Mouse (Mus musculus) cerebellum, adult 18-20 months (tissue): ENCODE results near the gene Ndufaf2.
A peak's percentile ranks its signal among the peaks of the same experiment; 100 is the strongest.

ENCODE experiments used
- DNase-seq, 2 experiments: peaks; one replicate each; pipeline ENCODE4 v3.0.0; 2021

The Ndufaf2 gene

DNA sequence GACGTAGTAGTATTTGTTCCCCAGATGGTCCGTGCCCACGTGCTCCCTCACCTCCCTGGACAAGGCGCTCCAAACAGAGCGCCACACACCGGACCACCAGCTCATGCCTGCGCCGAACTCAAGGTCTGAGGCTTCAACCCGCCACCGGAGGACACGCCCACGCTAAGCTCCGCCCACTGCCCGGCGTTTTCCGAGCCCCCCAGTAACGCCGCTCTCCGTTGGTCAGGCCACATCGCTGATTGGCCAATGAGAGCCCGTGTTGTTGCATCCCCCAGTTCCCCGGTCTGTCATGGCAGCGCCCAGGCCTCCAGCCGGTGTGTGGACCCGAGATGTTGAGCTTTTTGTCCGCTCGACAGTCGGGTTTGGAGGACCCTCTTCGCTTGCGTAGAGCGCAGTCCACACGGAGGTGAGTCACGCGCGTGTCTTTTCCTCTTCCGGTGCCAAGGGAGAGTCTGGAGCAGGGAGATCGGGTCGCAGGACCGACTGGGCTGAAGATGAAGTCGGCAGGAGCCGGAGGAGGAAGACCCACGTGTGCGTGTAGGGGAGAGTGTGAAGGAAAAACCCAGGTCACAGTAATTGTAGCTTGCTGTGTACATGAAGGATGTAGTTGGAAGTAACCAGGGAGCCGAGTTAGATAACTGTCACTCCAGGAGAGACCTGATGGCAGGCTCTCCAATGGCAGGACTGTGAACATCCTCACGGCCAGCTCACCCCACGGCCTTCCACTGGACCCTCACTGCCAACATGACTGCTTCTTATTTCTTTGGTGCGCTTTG, at the start of gene Ndufaf2, which contains the start of gene Ercc8:
Ndufaf2 (minus strand) TSS at position 159 of the 776 bp plus-strand sequence.
Ercc8 (plus strand) TSS at position 267 of the 776 bp plus-strand sequence.
- peak; percentile 94 to 98 for DNase-seq

DNA sequence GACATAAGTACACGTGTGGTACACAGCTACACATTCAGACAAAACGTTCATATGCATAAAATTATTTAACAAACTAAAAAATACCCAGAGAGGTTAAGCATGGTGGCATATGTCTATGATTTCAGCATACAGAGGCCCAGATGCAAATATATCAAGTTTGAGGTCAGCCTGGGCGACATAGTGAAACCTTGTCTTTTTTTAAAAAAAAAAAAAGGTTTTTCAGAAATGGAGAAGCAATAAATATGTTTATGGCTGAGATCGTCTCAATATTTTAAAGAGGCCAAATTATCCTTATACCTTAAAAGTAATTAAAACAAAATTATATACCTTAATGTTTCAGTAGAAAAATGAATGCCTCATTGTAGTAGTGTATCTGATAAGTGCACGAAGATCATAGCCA, 49.7 kb upstream of the Ndufaf2 start:
- no peak for DNase-seq

DNA sequence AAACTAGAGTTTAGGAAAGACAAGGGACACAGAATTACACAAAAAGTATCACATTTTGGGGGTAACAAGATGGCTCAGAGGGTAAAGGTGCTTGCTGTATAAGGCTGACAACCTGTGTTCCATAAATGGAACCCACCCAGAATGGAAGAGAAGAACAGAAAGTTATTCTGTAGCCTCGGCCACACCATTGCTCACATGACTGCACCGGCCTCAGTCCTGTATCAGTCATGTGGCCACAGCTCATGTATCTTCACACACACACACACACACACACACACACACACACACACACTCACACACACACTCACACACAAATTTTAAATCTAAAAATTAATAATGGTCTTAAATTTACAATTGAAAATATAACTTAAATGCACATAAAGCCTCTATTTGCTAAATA, 49.0 kb upstream of the Ndufaf2 start:
- DNase-seq: no peak

DNA sequence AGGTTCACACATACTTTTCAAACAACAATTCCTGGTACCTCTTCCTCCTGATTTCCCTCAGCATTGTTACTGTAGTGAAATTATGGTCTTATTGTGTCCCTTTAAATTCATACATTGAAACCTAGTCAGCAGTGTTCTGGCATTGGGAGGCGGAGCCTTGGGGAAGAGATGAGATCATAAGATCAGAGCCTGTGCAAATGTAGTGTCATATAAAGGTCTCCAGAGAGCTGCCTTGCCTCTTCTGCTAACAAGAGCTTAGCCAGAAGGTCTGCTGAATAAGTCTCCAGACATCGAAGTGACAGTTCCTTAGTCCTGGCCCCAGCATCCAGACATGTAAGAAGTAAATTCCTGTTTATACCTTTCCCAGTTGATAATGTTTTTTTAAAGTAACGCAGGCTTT, 46.4 kb upstream of the Ndufaf2 start:
- no peak for DNase-seq

DNA sequence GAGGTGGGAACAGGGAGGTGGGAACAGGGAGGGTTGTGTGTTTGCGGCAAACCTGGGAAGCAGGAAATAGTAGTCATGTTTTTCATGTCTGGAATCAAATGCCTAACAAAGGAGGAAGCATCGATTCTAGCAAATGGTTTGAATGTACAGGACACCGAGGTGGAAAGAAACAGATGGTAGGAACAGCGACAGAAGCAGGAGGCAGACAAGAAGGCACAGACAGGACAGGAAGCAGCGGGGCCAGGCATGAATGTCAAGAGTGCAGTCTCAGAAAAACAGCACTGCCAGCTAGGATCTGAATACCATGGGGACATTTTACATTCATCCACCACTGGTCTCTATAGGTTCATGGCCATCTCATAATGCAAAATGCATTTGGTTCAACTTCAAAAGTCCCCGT, 37.1 kb upstream of the Ndufaf2 start:
- DNase-seq: peak; percentile 26 to 42

DNA sequence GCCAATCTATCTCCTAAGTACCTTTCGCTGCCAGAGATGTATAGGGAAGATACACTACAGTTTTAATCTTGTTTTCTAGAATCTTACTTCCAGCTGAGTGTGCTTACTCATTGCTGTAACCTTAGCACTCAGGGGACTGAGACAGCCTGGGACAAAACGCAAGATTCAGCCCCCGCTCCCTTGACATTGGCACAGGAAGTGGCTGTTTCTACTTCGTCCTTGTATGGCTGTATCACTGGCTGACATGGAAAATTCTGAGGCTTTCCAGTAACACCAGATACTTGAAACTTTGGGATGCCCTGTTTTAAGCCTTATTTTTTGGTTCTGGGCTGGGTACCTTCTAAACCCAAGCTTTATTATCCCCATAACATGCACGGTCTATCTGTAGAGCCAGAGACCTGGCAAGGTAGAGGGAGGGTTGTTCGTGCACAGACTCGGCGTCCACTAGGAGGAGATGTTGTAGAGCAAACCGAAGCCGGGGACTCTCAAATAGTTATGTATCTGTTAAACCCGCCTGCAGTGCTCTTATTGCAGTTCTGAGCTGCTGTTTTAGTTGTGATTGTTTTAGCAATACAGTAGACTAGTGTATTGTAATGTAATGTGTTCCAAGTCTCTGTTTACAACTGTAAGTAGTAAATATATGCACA, 32.8 kb upstream of the Ndufaf2 start:
- DNase-seq: peak in 1 of 2 experiments; percentile 38

DNA sequence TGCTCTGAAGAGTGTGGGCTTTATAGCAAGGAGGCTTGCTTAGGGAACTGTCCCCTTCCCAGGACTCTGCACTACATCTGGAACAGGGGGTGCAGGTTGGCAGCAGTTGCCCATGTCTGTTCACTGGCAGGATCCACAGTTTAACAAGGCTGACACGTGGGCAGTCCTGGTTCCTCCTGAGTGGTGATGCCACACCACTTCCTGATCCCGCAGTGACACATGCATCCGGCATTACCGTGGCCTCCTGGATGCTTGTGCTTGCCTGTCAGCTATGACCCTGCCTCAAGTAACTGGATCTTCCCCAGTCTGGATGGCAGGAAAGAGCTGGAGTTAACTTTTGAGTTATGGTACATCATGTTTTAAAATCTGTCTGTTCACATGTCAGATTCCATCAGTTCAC, 29.6 kb upstream of the Ndufaf2 start:
- no peak for DNase-seq

DNA sequence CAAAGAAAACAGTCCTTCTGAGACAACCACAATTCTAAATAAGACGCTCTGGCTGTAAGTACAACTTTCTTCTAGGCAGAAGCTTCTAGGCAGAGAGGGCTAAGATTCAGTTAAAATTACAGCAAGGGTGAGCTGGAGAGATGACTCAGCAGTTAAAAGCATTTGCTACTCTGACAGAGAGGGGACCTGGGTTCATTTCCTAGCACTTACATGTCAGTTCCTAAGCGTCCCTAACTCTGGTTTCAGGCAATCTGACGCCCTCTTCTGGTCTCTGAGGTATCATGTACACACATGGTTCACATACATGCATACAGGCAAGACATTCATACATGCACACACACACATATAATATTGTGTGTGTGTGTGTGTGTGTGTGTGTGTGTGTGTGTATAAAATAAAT, 27.1 kb upstream of the Ndufaf2 start:
- DNase-seq: no peak

DNA sequence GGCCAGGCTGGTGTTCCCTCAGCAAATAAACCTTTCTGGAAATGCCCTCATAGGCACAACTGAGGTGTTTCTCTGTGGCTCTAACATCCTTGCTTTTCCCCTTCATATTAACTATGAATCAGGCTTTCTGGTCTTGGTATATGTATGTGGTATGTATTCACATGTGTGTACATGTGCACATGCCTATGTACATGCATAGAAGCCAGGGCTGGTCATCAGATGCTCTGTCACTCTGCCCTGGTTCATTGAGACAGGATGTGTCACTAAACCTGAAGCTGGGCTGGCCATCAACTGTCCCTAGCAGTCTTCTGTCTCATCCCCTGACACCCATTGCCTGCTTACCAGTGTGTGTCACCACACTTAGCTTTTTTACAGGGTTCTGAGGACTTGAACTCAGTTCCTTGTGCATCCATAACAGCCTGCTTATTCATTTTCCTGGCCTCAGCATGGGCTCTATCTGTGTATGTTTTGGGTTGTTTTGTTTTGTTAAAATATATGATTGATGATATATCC, 26.4 kb upstream of the Ndufaf2 start:
- no peak for DNase-seq

DNA sequence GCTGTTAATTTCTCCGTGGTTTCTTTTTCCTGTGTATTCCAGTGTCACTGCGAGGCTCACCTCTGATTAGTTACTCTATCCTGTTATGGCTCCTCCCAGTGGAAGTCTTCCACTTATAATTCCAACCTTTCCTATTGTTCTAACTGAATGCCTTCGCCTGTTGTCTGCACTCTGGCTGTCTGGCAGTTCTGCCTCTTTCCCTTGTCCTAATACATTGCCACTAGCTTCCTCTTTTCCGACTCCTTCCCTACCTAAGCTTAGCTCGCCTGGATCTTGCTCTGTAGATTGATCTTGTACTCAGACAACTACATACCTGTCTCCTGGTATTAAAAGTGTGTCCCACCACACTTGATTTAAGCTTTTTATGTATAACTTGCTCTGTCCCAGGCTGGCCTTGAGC, 22.4 kb upstream of the Ndufaf2 start:
- no peak for DNase-seq

DNA sequence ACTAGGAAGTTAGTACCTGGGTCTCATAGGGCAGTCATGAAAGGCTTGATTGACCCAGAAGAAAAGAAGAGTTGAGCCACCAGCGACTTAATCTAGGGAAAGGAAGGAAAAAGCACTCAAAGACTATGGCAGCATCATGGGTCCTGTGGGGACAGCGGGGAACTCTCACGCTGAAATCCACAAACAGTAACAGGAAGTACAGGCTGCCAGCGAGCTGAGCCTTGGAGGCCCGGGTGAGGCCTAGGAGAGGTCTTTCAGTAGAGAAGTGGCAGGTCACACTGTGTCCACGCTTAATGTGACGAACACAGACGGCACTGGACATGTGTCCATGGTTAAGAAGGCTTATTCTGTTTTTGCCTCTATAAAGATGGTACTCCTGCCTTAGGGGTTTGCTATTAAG, 21.2 kb upstream of the Ndufaf2 start:
- DNase-seq: no peak

DNA sequence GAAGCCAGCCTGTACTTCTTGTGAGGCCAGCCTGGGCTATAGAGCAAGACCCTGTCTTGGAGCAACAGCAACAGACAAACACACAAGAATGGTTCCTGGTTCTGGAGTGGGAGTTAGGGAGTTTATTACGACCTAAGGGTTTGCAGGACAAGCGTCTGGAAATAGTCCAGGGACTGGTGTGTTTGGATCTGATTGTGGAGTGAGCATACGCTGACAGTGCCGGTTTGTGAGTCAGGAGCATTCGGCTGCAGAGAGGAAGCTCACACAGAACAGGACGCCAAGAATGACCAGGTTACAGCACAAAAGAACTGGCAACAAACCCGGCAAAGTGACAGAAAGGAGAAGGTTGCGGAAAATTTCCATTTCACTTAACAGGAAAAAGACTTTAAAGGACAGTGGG, 12.1 kb upstream of the Ndufaf2 start:
- DNase-seq: peak; percentile 71 to 80

DNA sequence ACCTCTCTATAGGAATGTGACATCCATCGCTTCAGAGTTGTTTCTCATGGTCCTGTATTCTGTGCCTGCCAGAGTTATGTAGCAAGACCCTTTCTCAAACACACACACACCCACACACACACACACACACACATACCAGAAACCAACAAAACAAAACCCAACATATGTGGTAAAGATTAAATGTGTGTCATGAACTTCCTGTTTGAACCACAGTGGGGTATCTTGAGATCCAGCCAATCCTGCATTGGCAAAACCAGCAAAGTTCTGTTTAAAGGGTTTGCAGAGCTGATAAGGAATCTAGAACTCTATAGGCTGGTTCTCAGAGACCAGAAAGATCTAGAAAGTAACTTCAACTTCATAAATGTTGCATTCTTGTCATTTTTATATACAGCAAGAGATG, 11.6 kb upstream of the Ndufaf2 start:
- no peak for DNase-seq

DNA sequence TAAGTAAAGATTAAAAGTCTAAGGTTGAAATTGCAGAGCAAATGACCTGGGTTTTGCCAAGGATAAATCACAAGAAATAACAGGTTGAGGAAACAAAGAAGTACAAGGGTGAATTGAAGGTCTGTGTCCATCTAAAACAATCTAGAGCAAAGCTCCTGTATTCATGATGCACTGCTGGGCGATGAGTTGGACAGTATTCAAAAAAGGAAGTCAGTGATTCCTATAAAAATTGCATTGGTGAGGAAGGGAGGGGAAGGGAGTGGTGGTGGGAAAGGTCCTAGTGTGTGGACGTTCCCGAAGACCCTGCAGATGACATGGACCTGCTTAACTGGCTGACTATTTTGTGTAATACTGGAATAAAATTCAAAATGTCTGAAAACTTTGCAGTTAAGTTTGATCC, 6.2 kb upstream of the Ndufaf2 start:
- peak; percentile 32 to 42 for DNase-seq

DNA sequence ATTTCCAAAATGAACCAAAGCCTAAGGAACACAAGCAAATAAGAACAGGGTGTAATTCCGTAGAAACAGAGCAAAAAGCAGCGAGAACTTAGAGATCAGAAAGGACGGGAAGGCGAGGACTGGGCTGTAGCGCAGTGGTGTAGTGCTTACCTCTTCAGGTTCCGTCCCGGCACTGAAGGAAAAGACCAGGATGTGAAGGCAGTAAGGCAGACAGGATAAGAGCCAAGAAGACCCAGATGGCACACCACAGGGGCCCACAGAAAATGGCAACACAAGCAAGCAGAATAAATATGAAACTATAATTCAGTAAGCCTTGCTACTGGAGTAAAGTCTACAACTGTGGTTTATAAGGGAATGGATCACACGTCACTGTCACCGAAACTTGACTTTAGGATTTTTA, 5.5 kb upstream of the Ndufaf2 start:
- peak; percentile 91 to 93 for DNase-seq

DNA sequence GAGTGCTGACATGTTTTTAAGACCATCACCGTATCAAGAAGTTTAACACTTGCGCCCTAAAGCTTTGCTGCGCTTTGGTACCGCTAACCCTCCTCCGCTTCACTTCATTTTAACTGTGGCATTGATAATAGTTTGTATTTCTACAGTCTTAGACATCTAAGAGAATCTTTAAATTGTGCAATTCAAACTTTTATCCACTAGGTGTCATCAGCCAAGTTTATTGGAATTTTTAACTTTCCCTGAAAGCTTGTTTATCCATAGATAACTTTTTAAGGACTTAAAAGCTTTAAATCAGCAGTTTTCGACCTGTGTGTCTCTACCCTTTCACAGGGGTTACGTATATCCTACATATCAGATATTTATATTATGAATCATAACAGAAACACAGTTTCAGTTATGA, 1.5 kb upstream of the Ndufaf2 start:
- DNase-seq: no peak

DNA sequence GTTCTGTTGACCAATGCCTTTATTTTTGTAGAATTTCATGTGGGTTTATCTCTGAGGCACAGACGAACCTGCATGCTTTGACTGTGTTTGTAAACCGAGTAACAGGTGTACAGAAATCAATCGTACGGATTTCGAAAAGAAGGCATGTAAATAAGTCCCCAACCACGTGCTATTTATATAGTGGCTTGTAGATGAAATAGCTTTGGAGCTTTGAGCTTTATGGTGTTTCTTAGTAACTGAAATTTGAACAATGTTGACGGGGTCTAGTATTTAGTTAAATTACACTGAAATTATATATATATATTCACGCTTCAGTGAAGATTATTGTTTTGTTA, 785 bp upstream of the Ndufaf2 start:
- no peak for DNase-seq

DNA sequence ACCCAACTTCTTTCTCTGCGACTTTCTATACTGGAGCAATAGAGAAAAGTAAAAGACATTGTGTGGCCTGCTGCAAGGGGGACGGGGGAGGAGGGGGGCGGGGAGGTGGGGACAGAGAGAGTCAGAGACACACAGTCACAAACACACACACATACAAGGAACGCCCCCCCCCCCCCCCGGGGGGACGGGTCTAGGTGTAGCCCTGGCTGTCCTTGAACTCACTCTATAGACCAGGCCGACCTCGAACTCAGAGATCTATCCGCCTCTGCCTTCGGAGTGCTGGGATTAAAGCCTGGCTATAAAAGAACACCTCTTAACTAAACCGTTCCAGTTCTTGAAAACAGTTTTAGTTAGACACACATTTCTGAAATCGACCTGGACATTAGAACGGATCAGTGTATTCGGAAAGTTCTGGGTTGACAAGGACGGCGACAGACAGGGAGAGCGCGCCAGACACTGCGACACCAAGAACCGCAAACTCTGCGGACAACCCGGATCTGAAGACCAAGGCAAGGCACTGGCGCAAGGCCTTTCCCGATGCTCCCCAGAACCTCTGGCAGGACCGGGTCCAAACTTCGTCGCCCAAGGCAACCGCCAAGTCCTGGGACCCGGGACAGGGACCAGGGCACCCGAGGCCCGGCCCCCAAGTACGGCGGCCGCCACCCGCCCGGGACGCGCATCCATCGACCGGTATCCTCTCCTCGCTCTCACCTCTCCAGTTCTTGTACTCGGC, 525 bp downstream of the Ndufaf2 start:
- DNase-seq: no peak

DNA sequence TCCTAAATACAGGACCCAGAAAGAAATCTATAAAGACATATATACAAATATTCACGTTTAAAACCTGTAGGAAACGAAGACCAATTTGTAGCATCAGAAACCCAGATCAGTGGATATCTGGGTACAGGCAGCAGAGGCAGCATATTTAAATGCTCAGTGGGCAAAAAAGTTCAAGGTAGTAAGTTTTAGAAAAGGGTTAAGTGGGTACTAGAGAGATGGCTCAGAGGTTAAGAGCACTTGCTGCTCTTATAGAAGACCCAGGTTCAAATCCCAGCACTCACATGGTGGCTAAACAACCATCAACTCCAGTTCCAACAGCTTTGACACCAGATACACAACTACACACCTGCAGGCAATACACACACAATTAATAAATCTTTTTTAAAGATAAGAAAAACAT, 1.3 kb downstream of the Ndufaf2 start:
- no peak for DNase-seq

DNA sequence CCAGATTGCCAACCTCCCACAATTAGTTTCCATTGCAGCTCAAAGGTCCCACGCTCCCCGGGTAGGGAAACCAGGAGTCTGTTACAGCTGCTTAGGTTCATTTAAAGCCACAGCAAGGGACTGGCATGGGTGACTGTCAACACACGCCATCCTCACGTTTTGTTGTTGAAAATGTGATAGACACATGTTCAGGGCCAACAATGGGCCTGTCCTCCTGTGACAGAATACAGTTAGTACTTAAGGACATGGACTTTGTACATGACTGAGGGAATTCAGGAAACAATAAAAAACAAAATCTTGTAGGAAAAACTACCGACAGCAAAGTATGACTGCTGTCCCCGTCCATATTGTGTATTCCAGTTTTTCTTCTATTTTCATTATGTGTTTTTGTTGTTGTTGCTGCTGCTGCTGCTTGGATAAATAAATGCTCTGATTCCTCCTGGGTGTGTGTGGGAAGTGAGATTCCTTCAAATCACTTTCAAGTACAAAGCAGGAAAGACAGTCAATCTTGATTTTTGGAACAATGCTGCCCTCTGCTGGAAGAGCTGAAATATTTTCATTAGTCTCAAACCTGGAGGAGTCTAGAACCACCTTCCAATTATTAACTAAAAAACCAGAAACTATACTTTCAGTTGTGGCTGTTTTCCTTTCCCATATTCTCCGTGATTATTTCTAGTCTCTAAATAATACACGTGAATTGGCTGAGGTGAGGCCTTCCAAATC, 5.6 kb downstream of the Ndufaf2 start:
- DNase-seq: peak; percentile 52 to 70

DNA sequence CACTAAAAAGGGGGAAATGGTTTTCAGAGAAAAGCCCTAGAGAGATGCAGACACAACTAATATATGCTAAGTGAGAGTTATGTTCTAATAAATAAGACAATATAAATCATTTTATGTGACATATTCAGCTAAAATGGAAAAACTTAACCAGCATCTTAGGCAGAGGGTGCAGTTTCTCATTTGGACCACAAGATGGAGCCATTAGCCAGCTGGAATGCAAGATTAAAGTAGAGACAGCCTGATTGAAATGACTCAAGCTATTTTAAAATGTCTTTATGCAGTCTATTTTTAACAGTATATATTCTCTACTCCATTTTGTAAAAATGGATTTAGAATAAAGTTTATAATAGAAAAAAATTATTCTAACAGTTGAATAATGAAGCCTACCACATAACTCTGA, 6.6 kb downstream of the Ndufaf2 start:
- no peak for DNase-seq

DNA sequence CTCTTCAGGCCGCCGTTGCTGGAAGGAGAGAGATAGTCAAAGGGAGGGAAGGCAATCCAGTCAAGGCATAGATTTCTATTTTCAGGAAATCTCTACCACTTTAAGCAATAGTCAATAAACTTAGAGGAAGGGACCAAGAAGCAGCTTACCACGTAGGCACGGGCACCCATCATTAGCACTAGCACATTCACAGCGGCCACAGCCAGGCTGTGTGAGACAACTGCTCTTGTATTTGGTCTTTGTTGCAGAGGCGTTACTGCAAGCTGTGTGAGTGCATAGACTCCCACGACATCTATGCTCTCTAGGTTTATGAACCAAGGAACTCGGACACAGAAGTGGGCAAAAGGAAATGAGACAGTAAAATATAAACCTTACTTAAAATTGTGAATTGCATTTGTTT, 14.3 kb downstream of the Ndufaf2 start:
- DNase-seq: no peak

DNA sequence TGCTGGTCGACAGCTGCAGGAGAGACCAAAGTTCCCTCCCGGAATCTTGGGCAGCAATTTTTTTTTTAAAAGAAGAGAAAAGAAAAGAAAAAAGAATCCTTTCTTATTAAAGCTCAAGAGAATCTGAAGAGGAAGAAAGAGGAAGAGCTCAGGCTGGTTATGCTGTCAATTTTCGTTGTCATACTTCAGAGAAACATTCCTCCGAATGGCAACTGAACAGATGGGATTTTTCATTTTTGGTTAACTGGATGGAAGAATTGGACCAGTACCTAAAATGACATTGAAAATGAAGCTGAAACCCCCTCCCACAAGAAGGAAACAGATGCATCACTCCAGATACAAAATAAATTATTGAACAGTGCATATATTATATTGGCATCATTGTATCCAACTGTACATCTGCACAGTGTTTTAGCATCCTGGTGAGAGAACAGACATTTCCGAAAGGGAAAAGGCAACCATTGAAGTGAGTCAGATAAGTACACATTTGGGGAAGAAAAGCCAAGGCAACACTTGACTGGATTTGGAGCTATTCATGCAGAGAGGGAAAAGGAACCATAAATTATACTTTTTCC, 19.9 kb downstream of the Ndufaf2 start:
- DNase-seq: no peak
